Mouse (Mus musculus) urinary bladder, adult 2 months (tissue): ENCODE results near the gene Vps4a. TPM values are rescaled to one million over a fixed set of nuclear protein-coding genes. Genes with fewer than 3 reads are reported as not detected.
"Not testable (repeated sequence)": the region's sequence is repeated elsewhere in the genome, so short reads cannot be mapped to it uniquely, and the experiment has no call there.

ENCODE experiments used
- DNase-seq: peaks from one replicate; pipeline ENCODE4 v3.0.0; 2022; ENCODE audit warnings: low spot score
- polyA plus RNA-seq: library from polyadenylated mRNA; depleted of rRNA; stranded (reverse); fragments of >200 nt; gene quantifications from 2 replicates; pipeline ENCODE4 v1.2.3, GENCODE M21; 2012; rRNA removed

Gene Vps4a
- 45.1 and 46.6 TPM in 2 replicates for polyA plus RNA-seq

DNA sequence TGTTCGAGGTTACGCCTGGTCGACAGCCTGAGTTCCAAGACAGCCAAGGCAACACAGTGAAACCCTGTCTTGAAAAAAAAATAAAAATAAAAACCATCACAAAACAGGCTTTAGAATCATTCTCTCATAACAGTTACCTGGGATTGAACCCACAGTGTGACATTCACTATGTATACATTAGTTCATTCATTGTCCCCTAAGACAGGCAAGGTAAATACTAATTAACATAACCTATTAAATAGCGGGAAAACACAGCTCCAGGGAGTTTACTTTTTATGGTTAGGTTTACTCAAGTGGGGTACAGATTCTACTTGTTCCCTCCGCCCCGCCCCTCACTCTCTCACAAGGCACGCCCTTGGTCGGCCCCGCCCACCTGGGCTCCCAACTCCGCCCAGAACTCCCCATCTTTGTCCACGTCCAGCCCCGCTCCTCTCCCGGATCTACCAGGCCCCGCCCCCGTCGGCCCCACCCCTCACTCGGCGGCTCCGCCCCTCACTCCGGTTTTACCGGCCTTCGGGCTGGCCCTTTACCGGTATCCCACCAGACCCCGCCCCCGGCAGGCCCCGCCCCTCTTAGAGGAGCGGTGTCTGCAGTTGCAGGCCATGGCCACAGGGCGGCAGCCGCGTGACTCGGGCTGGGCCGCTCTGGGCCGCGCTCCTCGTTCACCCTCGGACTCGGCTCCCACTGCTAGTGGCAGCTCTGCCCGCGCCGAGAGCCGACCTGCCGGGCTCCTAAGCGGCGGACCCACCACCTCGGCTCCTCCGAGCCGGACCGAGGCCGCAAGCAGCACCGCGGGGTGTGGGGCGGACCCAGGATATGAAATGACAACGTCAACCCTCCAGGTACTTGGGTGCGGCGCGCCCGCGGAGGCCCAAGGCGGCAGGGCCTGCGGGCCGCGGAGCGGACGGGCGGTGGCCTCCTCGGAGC is at the start of gene Vps4a:
Gene Vps4a (plus strand): TSS at position 573 of the 927 bp plus-strand sequence.
- peak; percentile 95 for DNase-seq

GRCm38 (mm10) chr8:106985404-106985821 is 45.6 kb upstream of the Vps4a start:
- no peak for DNase-seq

DNA sequence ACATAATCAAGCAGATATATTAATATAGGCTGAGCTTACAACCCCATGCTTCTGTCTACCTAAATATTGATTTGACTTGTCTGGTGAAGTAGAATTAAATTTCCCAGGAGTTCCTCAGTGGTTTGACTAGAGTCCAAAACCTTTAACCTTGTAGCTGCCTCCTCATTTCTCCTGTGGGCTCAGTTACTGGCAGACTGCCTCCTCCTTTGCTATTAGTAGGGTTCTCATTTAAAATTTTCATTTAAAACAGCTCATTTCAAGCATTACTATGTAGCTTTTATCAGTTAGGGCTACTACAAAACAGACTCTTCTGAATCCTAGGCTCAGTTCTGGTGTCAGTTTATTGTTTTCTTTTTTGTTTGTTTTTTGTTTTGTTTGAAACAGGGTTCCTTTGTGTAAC is 45.1 kb upstream of the Vps4a start:
- DNase-seq, result no peak

- DNase-seq, result no peak
Observed at GRCm38 (mm10) chr8:106987557-106987956, 43.5 kb upstream of the Vps4a start.

- no peak for DNase-seq
Observed at GRCm38 (mm10) chr8:106991393-106991792, 39.6 kb upstream of the Vps4a start.

- not testable (repeated sequence) for DNase-seq
Observed at GRCm38 (mm10) chr8:106996339-106996738, 34.7 kb upstream of the Vps4a start.

- DNase-seq, result no peak
Observed at GRCm38 (mm10) chr8:106997416-106997815, 33.6 kb upstream of the Vps4a start.

- DNase-seq, result no peak
Observed at GRCm38 (mm10) chr8:106999068-106999467, 32.0 kb upstream of the Vps4a start.

- DNase-seq, result peak; percentile 64
Observed at GRCm38 (mm10) chr8:107002532-107002931, 28.5 kb upstream of the Vps4a start.

- no peak for DNase-seq
Observed at GRCm38 (mm10) chr8:107007795-107008194, 23.2 kb upstream of the Vps4a start.

DNA sequence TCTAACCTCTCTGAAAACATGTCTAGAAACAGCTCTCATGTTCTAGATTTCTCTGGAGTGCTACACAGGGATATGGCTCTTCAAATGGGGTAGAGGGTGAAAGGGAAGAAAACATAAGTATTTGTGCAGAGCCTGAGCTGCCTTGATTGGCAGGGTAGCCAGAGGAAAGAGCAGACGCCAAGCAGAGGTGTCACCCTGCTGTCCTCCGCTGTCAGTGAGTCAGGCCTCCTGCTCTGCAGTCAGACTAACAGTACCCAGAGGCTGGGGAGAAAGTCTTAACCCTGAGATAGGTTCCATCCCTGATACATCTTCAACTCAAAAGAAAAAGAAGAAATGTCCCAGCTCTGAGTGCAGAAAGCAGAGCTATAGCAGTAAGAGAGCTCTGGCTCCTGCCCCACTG is 18.4 kb upstream of the Vps4a start:
- DNase-seq, result no peak

DNA sequence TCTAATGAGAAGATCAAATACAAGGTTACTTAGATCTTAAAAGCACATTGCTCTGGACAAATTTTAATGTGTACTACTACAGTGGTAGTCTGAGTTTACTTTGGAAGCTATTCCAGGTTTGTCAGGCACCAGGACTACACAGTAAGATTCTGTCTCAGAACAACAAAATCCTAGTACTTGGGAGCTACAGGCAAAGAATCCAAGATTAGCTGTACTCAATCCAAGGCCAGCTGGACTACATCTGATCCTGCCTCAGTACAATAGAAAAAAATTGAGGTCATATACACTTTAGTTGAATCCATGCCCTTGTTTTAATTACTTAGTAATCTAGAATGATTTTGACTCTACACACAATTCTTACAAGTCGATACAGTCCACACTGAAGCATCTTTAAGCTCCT is 16.1 kb upstream of the Vps4a start:
- DNase-seq, result no peak

GRCm38 (mm10) chr8:107023479-107023878 is 7.5 kb upstream of the Vps4a start:
- no peak for DNase-seq

GRCm38 (mm10) chr8:107029310-107029709 is 1.7 kb upstream of the Vps4a start:
- no peak for DNase-seq

- DNase-seq, result no peak
Observed at GRCm38 (mm10) chr8:107030058-107030457, 964 bp upstream of the Vps4a start.

DNA sequence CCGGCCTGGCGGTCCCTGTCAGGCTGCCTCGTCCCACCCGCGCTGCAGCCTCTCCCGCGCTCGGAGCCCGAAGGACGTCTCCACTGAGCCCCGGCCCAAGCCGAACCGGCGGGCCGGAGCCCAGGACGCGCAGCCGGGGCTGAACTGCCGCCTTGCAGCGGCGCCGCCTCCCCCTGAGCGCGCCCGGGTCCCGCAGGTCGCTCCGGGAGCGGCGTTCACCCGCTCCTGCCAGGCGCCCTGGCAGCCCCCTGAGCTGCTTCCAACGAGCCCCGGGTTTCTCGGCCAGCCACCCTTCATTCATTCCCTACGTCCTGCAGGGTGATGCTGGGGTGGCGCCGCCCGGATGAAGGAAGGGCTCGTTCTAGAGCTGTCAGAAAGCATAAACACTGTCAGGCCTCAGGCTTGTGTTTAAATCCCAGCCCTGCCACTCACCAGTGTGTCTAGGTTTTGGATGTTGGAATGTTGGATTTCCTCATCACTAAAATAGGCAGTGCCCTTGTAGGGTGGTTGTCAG is 612 bp downstream of the Vps4a start:
- DNase-seq, result no peak

- DNase-seq, result not testable (repeated sequence)
Observed at GRCm38 (mm10) chr8:107033609-107034008, 2.6 kb downstream of the Vps4a start.

DNA sequence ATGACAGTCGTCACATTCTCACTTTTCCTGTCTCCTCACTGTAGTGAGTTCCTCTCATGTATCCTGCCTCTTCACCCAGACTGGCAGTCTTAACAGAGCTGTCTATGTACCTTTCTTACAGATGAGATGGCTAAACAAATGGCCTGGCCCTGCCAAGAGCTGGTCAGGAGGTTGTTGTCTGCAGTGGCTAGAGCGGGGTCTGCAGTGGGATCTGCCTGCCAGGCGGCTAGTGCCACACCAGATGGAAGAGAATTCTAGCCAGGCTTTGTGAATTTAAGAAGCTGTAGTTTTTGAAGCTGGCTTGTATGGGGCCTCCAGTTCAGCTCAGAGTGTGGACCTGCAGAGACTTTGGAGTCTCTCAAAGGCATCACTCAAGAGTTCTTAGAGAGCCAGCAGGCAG is 4.6 kb downstream of the Vps4a start:
- DNase-seq, result no peak

DNA sequence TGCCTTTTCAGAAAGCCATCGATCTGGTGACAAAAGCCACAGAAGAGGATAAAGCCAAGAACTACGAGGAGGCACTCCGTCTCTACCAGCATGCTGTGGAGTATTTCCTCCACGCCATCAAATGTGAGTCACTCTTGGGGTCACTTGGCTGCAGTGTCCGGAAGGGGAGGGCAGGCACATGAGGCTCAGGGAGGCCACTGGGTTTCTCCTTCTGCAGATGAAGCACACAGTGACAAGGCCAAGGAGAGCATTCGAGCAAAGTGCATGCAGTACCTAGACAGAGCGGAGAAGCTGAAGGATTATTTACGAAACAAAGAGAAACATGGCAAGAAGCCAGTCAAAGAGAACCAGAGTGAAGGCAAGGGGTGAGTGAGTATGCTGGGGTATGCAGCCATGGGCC is 5.6 kb downstream of the Vps4a start:
- DNase-seq, result no peak

DNA sequence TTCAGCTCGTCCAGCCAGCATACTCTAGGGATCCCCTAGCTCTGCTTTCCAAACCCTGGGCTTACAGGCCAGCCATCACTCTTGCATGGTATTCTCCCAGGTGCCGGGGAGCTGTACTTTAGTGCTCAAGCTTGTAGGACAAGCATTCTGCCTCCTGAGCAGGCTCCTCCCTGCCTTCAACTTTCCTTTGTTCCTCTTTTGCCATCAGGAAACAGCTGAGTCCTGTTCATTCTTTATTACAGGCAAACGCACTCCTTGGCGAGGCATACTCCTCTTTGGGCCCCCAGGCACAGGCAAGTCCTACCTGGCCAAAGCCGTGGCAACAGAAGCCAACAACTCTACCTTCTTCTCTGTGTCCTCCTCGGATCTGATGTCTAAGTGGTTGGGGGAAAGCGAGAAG is 9.6 kb downstream of the Vps4a start:
- DNase-seq, result no peak

DNA sequence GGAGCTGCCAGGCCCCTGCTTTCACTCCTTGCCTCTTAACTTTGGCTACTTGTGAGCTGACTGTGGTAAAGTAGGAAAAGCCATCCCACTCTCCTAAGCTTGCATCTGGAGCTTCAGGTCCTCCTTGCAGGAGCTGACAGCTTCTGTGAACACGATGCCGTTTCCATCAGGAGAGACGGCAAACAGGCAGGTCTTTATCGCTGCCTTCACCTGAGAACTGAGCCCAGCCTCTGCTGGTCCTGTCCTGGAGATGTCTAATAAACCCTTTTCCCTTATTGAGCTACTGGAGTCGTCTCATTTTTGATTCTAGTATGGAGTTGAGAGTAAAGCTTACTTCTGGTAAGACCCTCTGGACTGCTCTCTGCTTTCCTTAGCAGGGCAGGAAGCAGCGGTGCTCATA is 14.5 kb downstream of the Vps4a start:
- DNase-seq, result no peak

GRCm38 (mm10) chr8:107046976-107047375 is 16.0 kb downstream of the Vps4a start:
- DNase-seq, result no peak
